ENCODE assay signal across 9 mouse cellular contexts in genomic region chr17:27087426-27087825, GRCm38 (mm10). TPM values are rescaled to one million over a fixed set of nuclear protein-coding genes. Genes with fewer than 3 reads are reported as not detected.
DNase-seq lines count a peak whose midpoint lies in the region; ATAC-seq and TF ChIP-seq lines count a peak whose summit lies in the region.
"Had no signal": no experiment of that assay in that cellular context is flagged by ENCODE, and none has a peak within 500 bp of the region (broad histone marks: within the 10 kb centered on the region; RNA-seq: fewer than 3 reads in every experiment).

No protein-coding gene starts in this region.

- H3K27me3 ChIP-seq in hindbrain, embryonic 10.5 days (ENCODE audit: insufficient read depth, poor library complexity, severe bottlenecking): no peaks in the 10 kb centered on the region
- no peaks in the 10 kb centered on the region for H3K27me3 ChIP-seq in hindbrain, embryonic 14.5 days (ENCODE audit: control insufficient read depth, insufficient read depth, low read length)
- H3K27me3 ChIP-seq in C2C12 (ENCODE audit: control insufficient read depth, insufficient read depth, insufficient read length): no peaks in the 10 kb centered on the region
- no peaks in the 10 kb centered on the region for H3K27me3 ChIP-seq in liver, adult 2 months (ENCODE audit: control insufficient read depth, insufficient read depth, low read length)
- no peaks in the 10 kb centered on the region for H3K27me3 ChIP-seq in thymus, adult 2 months (ENCODE audit: control insufficient read depth, insufficient read depth, low read length)
- H3K27me3 ChIP-seq: liver, embryonic 15.5 days had no signal

- no peak overlapping the region for H3K9ac ChIP-seq in hindbrain, embryonic 14.5 days
- no peak overlapping the region for H3K9ac ChIP-seq in liver, adult 2 months (ENCODE audit: low read depth, low read length)
- H3K9ac ChIP-seq: liver, embryonic 15.5 days had no signal

- H3K4me3 ChIP-seq in hindbrain, embryonic 10.5 days: no peak overlapping the region
- no peak overlapping the region for H3K4me3 ChIP-seq in hindbrain, embryonic 14.5 days (replicated peaks; ENCODE audit: low read length)
- no peak overlapping the region for H3K4me3 ChIP-seq in C2C12 (ENCODE audit: insufficient read depth, poor library complexity, severe bottlenecking)
- no peak overlapping the region for H3K4me3 ChIP-seq in liver, adult 2 months (ENCODE audit: insufficient read depth, low read depth, low read length)
- H3K4me3 ChIP-seq in thymus, adult 2 months (ENCODE audit: control insufficient read depth, insufficient read depth, low read length): no peak overlapping the region
- H3K4me3 ChIP-seq: liver, embryonic 15.5 days had no signal

- H3K79me2 ChIP-seq in C2C12 (ENCODE audit: control insufficient read depth, insufficient read depth): peaks cover 21% of the 10 kb centered on the region
- H3K79me2 ChIP-seq in liver, adult 2 months (ENCODE audit: control insufficient read depth, insufficient read depth, low read length): no peaks in the 10 kb centered on the region

- H3K9me3 ChIP-seq in hindbrain, embryonic 10.5 days: no peaks in the 10 kb centered on the region
- H3K9me3 ChIP-seq in hindbrain, embryonic 14.5 days (ENCODE audit: control insufficient read depth, low read length): no peaks in the 10 kb centered on the region
- H3K9me3 ChIP-seq: liver, embryonic 15.5 days had no signal

- H3ac ChIP-seq in C2C12 (ENCODE audit: control insufficient read depth, insufficient read length, low read depth): no peak overlapping the region

- no peak overlapping the region for H3K4me2 ChIP-seq in hindbrain, embryonic 14.5 days (replicated peaks)
- H3K4me2 ChIP-seq: liver, embryonic 15.5 days had no signal

- peak overlapping the region; percentile 51 for H3K27ac ChIP-seq in hindbrain, embryonic 10.5 days
- H3K27ac ChIP-seq in hindbrain, embryonic 14.5 days: no peak overlapping the region
- H3K27ac ChIP-seq in liver, adult 2 months (replicated peaks; ENCODE audit: insufficient read depth, low read depth, low read length): no peak overlapping the region
- no peak overlapping the region for H3K27ac ChIP-seq in thymus, adult 2 months (ENCODE audit: control insufficient read depth, insufficient read depth, low read length)
- H3K27ac ChIP-seq: liver, embryonic 15.5 days had no signal

- TF ChIP-seq CTCF in C2C12 (IDR thresholded peaks at IDR 0.05; ENCODE audit: control insufficient read depth, insufficient read depth, insufficient read length): peak; percentile 56
- TF ChIP-seq CTCF in liver, adult 2 months (IDR thresholded peaks at IDR 0.05; ENCODE audit: low read depth, low read length): peak; percentile 68
- TF ChIP-seq CTCF in thymus, adult 2 months (IDR thresholded peaks at IDR 0.05; ENCODE audit: borderline replicate concordance, control insufficient read depth, extremely low read depth, insufficient read depth, low read length, poor library complexity): peak; percentile 83

- DNase-seq in hindbrain, embryonic 10.5 days (ENCODE audit: low spot score): peak; percentile 57
- DNase-seq in hindbrain, embryonic 14.5 days (ENCODE audit: low spot score): no peak
- peak; percentile 28 for DNase-seq in T-cell, adult 2 months (ENCODE audit: low spot score)
- no peak for DNase-seq in liver, adult 2 months (ENCODE audit: extremely low read depth, low read depth, low spot score)
- DNase-seq in thymus, adult 2 months: peak; percentile 68
- no peak for DNase-seq in gastrocnemius, postnatal 10 days
- no peak for DNase-seq in heart, adult 9 months (ENCODE audit: low spot score in 2 of 2)

- TF ChIP-seq POLR2A in liver, adult 2 months (IDR thresholded peaks at IDR 0.05; ENCODE audit: extremely low read depth, insufficient read depth, low read length): no peak
- TF ChIP-seq POLR2A in thymus, adult 2 months (IDR thresholded peaks at IDR 0.05; ENCODE audit: control insufficient read depth, extremely low read depth, insufficient read depth, low read length, poor library complexity): no peak

- H3K36me3 ChIP-seq in hindbrain, embryonic 10.5 days: no peaks in the 10 kb centered on the region
- H3K36me3 ChIP-seq in hindbrain, embryonic 14.5 days (replicated peaks; ENCODE audit: control insufficient read depth, insufficient read depth): no peaks in the 10 kb centered on the region
- H3K36me3 ChIP-seq in C2C12 (ENCODE audit: control insufficient read depth, insufficient read depth): peaks cover 14% of the 10 kb centered on the region
- no peaks in the 10 kb centered on the region for H3K36me3 ChIP-seq in liver, adult 2 months (ENCODE audit: control insufficient read depth, insufficient read depth, low read length)
- 0 out of 2 replicates have a peak, but pooled peaks cover 5% of the 10 kb centered on the region for H3K36me3 ChIP-seq in thymus, adult 2 months (ENCODE audit: control insufficient read depth, insufficient read depth, low read length)
- H3K36me3 ChIP-seq: liver, embryonic 15.5 days had no signal

- no peak for ATAC-seq in hindbrain, embryonic 14.5 days (ENCODE audit: low FRiP score)

- 36% methylated on average over 12 of the region's 12 CpGs for WGBS in hindbrain, embryonic 10.5 days
- 36% methylated on average over 12 of the region's 12 CpGs for WGBS in hindbrain, embryonic 14.5 days
- 68% methylated on average over 12 of the region's 12 CpGs for WGBS in liver, adult 2 months
- 74% methylated on average over 12 of the region's 12 CpGs for WGBS in thymus, adult 2 months

- peaks cover 24% of the 10 kb centered on the region for H3K4me1 ChIP-seq in hindbrain, embryonic 10.5 days (replicated peaks)
- no peaks in the 10 kb centered on the region for H3K4me1 ChIP-seq in hindbrain, embryonic 14.5 days (replicated peaks; ENCODE audit: control insufficient read depth, insufficient read depth, low read length)
- H3K4me1 ChIP-seq in liver, adult 2 months (ENCODE audit: control insufficient read depth, insufficient read depth, low read length): no peaks in the 10 kb centered on the region; the same call in 1 of the 2 replicates
- H3K4me1 ChIP-seq in thymus, adult 2 months (replicated peaks; ENCODE audit: control insufficient read depth, insufficient read depth, low read length): peaks cover 14% of the 10 kb centered on the region

- H3K79me3 ChIP-seq in C2C12 (ENCODE audit: low read depth): no peaks in the 10 kb centered on the region

TF ChIP-seq in C2C12, 6 proteins besides CTCF, POLR2A, EP300 and RAD21:
- no peak for TF ChIP-seq FOSL1 (IDR thresholded peaks at IDR 0.05; ENCODE audit: insufficient read depth, low read length, poor library complexity, severe bottlenecking)
- TF ChIP-seq CEBPB (IDR thresholded peaks at IDR 0.05; ENCODE audit: low read depth): no peak
- no peak for TF ChIP-seq USF1 (IDR thresholded peaks at IDR 0.05; ENCODE audit: low read depth)
- TF ChIP-seq MAX (IDR thresholded peaks at IDR 0.05): no peak
- TF ChIP-seq MYOG (IDR thresholded peaks at IDR 0.05; ENCODE audit: control insufficient read depth, extremely low read depth, insufficient read length): no peak

RNA-seq across cellular contexts. Expression of gene Itpr3, which starts 30.3 kb away (rescaled TPM):
- 1.8 and 2.0 TPM in 2 replicates for polyA plus RNA-seq in hindbrain, embryonic 10.5 days (2016; fragmentation: Nextera tagmentation; extraction: Ambion mirVana)
- 1.2 and 1.8 TPM in 2 replicates for polyA plus RNA-seq in hindbrain, embryonic 14.5 days (2014; fragmentation: Nextera tagmentation; extraction: Ambion mirVana)
- 20.0 TPM for polyA plus RNA-seq in C2C12 (2012; fragmentation: generic; extraction: Trizol)
- 1.1 and 1.5 TPM in 2 replicates for total RNA-seq in liver, adult 2 months (2014; rRNA removed)
- polyA plus RNA-seq in liver, adult 2 months (2012; rRNA removed): 0.76 and 1.0 TPM in 2 replicates
- 42.0 and 54.2 TPM in 2 replicates for polyA plus RNA-seq in thymus, adult 2 months (2012; rRNA removed)
- total RNA-seq in gastrocnemius, postnatal 10 days (2021): 1 to 10 TPM; 6.3 to 7.2 TPM

RNA-seq across cellular contexts. Expression of gene Uqcc2, which starts 46.3 kb away (rescaled TPM):
- 395 and 442 TPM in 2 replicates for polyA plus RNA-seq in hindbrain, embryonic 10.5 days (2016; fragmentation: Nextera tagmentation; extraction: Ambion mirVana)
- 359 and 406 TPM in 2 replicates for polyA plus RNA-seq in hindbrain, embryonic 14.5 days (2014; fragmentation: Nextera tagmentation; extraction: Ambion mirVana)
- 630 TPM for polyA plus RNA-seq in C2C12 (2012; fragmentation: generic; extraction: Trizol)
- 115 and 135 TPM in 2 replicates for total RNA-seq in liver, adult 2 months (2014; rRNA removed)
- 78.9 and 101 TPM in 2 replicates for polyA plus RNA-seq in liver, adult 2 months (2012; rRNA removed)
- 119 and 152 TPM in 2 replicates for polyA plus RNA-seq in thymus, adult 2 months (2012; rRNA removed)
- total RNA-seq in gastrocnemius, postnatal 10 days (2021): 100 to 1,000 TPM; 300 to 343 TPM

RNA-seq across cellular contexts. Expression of gene Bak1, which starts 58.6 kb away (rescaled TPM):
- 2.9 and 6.6 TPM in 2 replicates for polyA plus RNA-seq in hindbrain, embryonic 10.5 days (2016; fragmentation: Nextera tagmentation; extraction: Ambion mirVana)
- polyA plus RNA-seq in hindbrain, embryonic 14.5 days (2014; fragmentation: Nextera tagmentation; extraction: Ambion mirVana): 5.9 and 6.9 TPM in 2 replicates
- polyA plus RNA-seq in C2C12 (2012; fragmentation: generic; extraction: Trizol): 95.1 TPM
- total RNA-seq in liver, adult 2 months (2014; rRNA removed): 5.1 and 5.6 TPM in 2 replicates
- polyA plus RNA-seq in liver, adult 2 months (2012; rRNA removed): 21.6 and 23.1 TPM in 2 replicates
- polyA plus RNA-seq in thymus, adult 2 months (2012; rRNA removed): 118 and 131 TPM in 2 replicates
- 10 to 100 TPM; 26.5 to 30.5 TPM for total RNA-seq in gastrocnemius, postnatal 10 days (2021)

Comparison
In these comparisons a context has a peak if more than half of its experiments do, and no peak if none do; other contexts are left out.
1. DNase-seq: peak in hindbrain, embryonic 10.5 days (single experiment), T-cell, adult 2 months (single experiment) and thymus, adult 2 months (single experiment); none in hindbrain, embryonic 14.5 days (single experiment), liver, adult 2 months (single experiment), gastrocnemius, postnatal 10 days (single experiment) and heart, adult 9 months (0 of 2).
2. Peak in every context shown above with its lines, with median percentiles within 50 percentile points of each other: CTCF ChIP-seq.